Mouse (Mus musculus): Measurements from ENCODE around the gene Gse1.

DNA sequence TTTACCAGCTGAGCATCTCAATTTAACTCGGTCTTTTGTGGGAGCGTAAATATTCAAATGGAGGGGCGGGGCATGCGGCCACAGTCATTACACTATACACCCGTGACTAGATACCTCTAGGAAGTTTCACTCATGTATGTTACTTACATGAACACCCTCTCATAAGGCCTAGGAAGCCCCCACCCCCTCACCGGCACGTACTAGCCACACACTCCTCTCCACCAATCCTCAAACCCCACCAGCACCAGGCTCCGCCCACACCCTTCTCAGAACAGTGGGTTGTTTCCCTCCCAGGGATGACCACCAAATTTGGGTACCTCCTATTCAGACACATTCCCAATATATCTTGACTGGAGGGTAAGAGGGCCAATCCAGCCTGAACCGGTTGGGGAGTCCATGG, 379.2 kb downstream of the Gse1 start:
- no peak for TF ChIP-seq TAL1 (IDR thresholded peaks at IDR 0.05; ENCODE audit: low read length)
- no peak for TF ChIP-seq GATA1 (IDR thresholded peaks at IDR 0.05; ENCODE audit: low read length)
